Mouse (Mus musculus) limb, embryonic 11.5 days (tissue): Measurements from ENCODE around the gene Derl2. TPM values are rescaled to one million over a fixed set of nuclear protein-coding genes. Genes with fewer than 3 reads are reported as not detected.
A peak's percentile ranks its signal among the peaks of the same experiment; 100 is the strongest.

ENCODE experiments used
- ATAC-seq: fragments of 200-750 bp; cut with Nextera tagmentation; 2 replicates; pipeline ENCODE4 v1.8.0; 2017; ENCODE audit warnings: low read depth; ENCODE audit not compliant: insufficient number of reproducible peaks, low FRiP score, low TSS enrichment
- DNase-seq: peaks from one replicate; pipeline ENCODE4 v3.0.0-alpha.2; 2015; ENCODE audit warnings: low spot score
- H3K27ac ChIP-seq: fragments of 300-500 bp; sonication (generic); replicated peaks from 2 replicates; pipeline ENCODE4 v1.5.1; 2014; ENCODE audit warnings: low read depth, mild to moderate bottlenecking, low read length
- H3K27me3 ChIP-seq: fragments of 300-500 bp; sonication (generic); 2 replicates; pipeline ENCODE4 v1.6.1; 2014; ENCODE audit warnings: mild to moderate bottlenecking, low read length, mixed read lengths; ENCODE audit not compliant: control insufficient read depth, insufficient read depth
- H3K36me3 ChIP-seq: fragments of 300-500 bp; sonication (generic); 2 replicates; pipeline ENCODE4 v1.6.1; 2014; ENCODE audit warnings: mild to moderate bottlenecking, low read length, moderate library complexity, mixed read lengths; ENCODE audit not compliant: control insufficient read depth, insufficient read depth
- H3K4me1 ChIP-seq: fragments of 300-500 bp; sonication (generic); 2 replicates; pipeline ENCODE4 v1.6.1; 2014; ENCODE audit warnings: low read length, mixed read lengths; ENCODE audit not compliant: control insufficient read depth, insufficient read depth
- H3K4me2 ChIP-seq: fragments of 300-500 bp; sonication (generic); 2 replicates; pipeline ENCODE4 v1.6.1; 2014; ENCODE audit warnings: low read depth, mild to moderate bottlenecking, moderate library complexity; ENCODE audit not compliant: severe bottlenecking
- H3K4me3 ChIP-seq: fragments of 300-500 bp; sonication (generic); 2 replicates; pipeline ENCODE4 v1.5.1; 2014; ENCODE audit warnings: low read depth, low read length
- H3K9ac ChIP-seq: fragments of 300-500 bp; sonication (generic); 2 replicates; pipeline ENCODE4 v1.6.1; 2014; ENCODE audit warnings: mild to moderate bottlenecking, low read length
- H3K9me3 ChIP-seq: fragments of 300-500 bp; sonication (generic); 2 replicates; pipeline ENCODE4 v1.6.1; 2016; ENCODE audit warnings: low read length; ENCODE audit not compliant: control insufficient read depth
- WGBS: fragments of 180-500 bp; shearing (Covaris S2); extraction: QIAGEN DNeasy Blood & Tissue Kit; methylation state at CpG from one replicate; pipeline ENCODE4 v1.1.7; 2014; 5-methylcytosine and 5-hydroxymethylcytosine counted together
- polyA plus RNA-seq: library from polyadenylated mRNA; unstranded; fragments of >200 nt; fragmentation: Nextera tagmentation; extraction: Ambion mirVana; gene quantifications from 2 replicates; pipeline ENCODE4 v1.2.1, GENCODE M21; 2014

Gene Derl2
- polyA plus RNA-seq: 35.9 and 38.4 TPM in 2 replicates

GRCm38 (mm10) chr11:71019201-71020068 lies at the start of gene Derl2, which contains the start of gene Mis12:
TSS of gene Derl2 (minus strand) at chr11:71019841.
TSS of gene Mis12 (plus strand) at chr11:71019611.
- Histone ChIP-seq H3K27ac (peak within 1 kb of the TSS; percentile 84), H3K9ac (peak within 1 kb of the TSS; percentile 92), H3K4me3 (peak within 1 kb of the TSS; percentile 83), H3K27me3 (no peaks in the 10 kb centered on the region), H3K36me3 (no peaks in the 10 kb centered on the region; the same call in 1 of the 2 replicates), H3K4me1 (peaks cover 5% of the 10 kb centered on the region; the same call in 1 of the 2 replicates), H3K4me2 (peak within 1 kb of the TSS; percentile 72), H3K9me3 (no peaks in the 10 kb centered on the region)
- under 1% methylated on average over 70 of the region's 71 CpGs for WGBS
- DNase-seq (peak; percentile 97), ATAC-seq (peak; percentile 100)

- H3K36me3 ChIP-seq: no peaks in the 10 kb centered on the region
- H3K27ac ChIP-seq: no peak overlapping the region
- WGBS: 6% methylated on average over 1 of the region's 1 CpGs
- no peak overlapping the region for H3K4me2 ChIP-seq
- H3K4me3 ChIP-seq: no peak overlapping the region
- ATAC-seq (no peak), DNase-seq (no peak)
- no peaks in the 10 kb centered on the region for H3K4me1 ChIP-seq
- H3K9me3 ChIP-seq: no peaks in the 10 kb centered on the region
- no peaks in the 10 kb centered on the region for H3K27me3 ChIP-seq
- H3K9ac ChIP-seq: no peak overlapping the region
Measured at GRCm38 (mm10) chr11:71052554-71052953, 32.9 kb upstream of the Derl2 start.

GRCm38 (mm10) chr11:71039526-71040298 lies 20.1 kb upstream of the Derl2 start:
- no peak overlapping the region for H3K27ac ChIP-seq
- H3K27me3 ChIP-seq: no peaks in the 10 kb centered on the region
- H3K4me2 ChIP-seq: no peak overlapping the region
- no peak overlapping the region for H3K9ac ChIP-seq
- H3K4me3 ChIP-seq: no peak overlapping the region
- ATAC-seq (no peak), DNase-seq (no peak)
- no peaks in the 10 kb centered on the region for H3K4me1 ChIP-seq
- H3K36me3 ChIP-seq: no peaks in the 10 kb centered on the region
- H3K9me3 ChIP-seq: no peaks in the 10 kb centered on the region
- 94% methylated on average over 5 of the region's 5 CpGs for WGBS

- Histone ChIP-seq H3K9ac (peak within 1 kb of the TSS; percentile 87), H3K36me3 (no peaks in the 10 kb centered on the region), H3K27ac (peak within 1 kb of the TSS; percentile 72), H3K9me3 (no peaks in the 10 kb centered on the region), H3K27me3 (no peaks in the 10 kb centered on the region), H3K4me3 (peak within 1 kb of the TSS; percentile 69), H3K4me1 (peaks cover 5% of the 10 kb centered on the region; the same call in 1 of the 2 replicates), H3K4me2 (peak within 1 kb of the TSS; percentile 72)
- ATAC-seq (peak; percentile 98), DNase-seq (peak; percentile 93)
- WGBS: 0% methylated on average over 30 of the region's 31 CpGs
Measured at GRCm38 (mm10) chr11:71033163-71033761, 13.6 kb upstream of the Derl2 start, which contains the start of gene 6330403K07Rik. TSS of gene 6330403K07Rik (minus strand) at chr11:71033513.

GRCm38 (mm10) chr11:71032491-71033162 lies 13.0 kb upstream of the Derl2 start:
- DNase-seq (peak; percentile 55), ATAC-seq (no peak)
- no peaks in the 10 kb centered on the region for H3K9me3 ChIP-seq
- WGBS: 7% methylated on average over 26 of the region's 26 CpGs
- H3K4me2 ChIP-seq: peak overlapping the region; percentile 72
- peaks cover 5% of the 10 kb centered on the region; the same call in 1 of the 2 replicates for H3K4me1 ChIP-seq
- peak overlapping the region; percentile 72 for H3K27ac ChIP-seq
- H3K36me3 ChIP-seq: peaks cover 2% of the 10 kb centered on the region; the same call in 1 of the 2 replicates
- H3K9ac ChIP-seq: peak overlapping the region; percentile 87
- H3K27me3 ChIP-seq: no peaks in the 10 kb centered on the region
- H3K4me3 ChIP-seq: peak overlapping the region; percentile 69

- Histone ChIP-seq H3K36me3 (peaks cover 4% of the 10 kb centered on the region; the same call in 1 of the 2 replicates), H3K9me3 (no peaks in the 10 kb centered on the region), H3K4me1 (peaks cover 5% of the 10 kb centered on the region; the same call in 1 of the 2 replicates), H3K4me3 (peak overlapping the region; percentile 69), H3K27me3 (no peaks in the 10 kb centered on the region), H3K27ac (no peak overlapping the region), H3K4me2 (peak overlapping the region; percentile 72), H3K9ac (peak overlapping the region; percentile 87)
- ATAC-seq (no peak), DNase-seq (no peak)
- WGBS: 70% methylated on average over 7 of the region's 7 CpGs
Measured at GRCm38 (mm10) chr11:71032070-71032469, 12.4 kb upstream of the Derl2 start.

- Histone ChIP-seq H3K4me3 (no peak overlapping the region), H3K27ac (no peak overlapping the region), H3K9ac (no peak overlapping the region), H3K9me3 (no peaks in the 10 kb centered on the region), H3K36me3 (peaks cover 13% of the 10 kb centered on the region; the same call in 1 of the 2 replicates), H3K4me2 (no peak overlapping the region), H3K27me3 (no peaks in the 10 kb centered on the region), H3K4me1 (peaks cover 5% of the 10 kb centered on the region; the same call in 1 of the 2 replicates)
- ATAC-seq (no peak), DNase-seq (no peak)
- 77% methylated on average over 3 of the region's 3 CpGs for WGBS
Measured at GRCm38 (mm10) chr11:71029403-71030118, 9.9 kb upstream of the Derl2 start.
